Mouse (Mus musculus): Measurements from ENCODE around the gene Mosmo.

DNA sequence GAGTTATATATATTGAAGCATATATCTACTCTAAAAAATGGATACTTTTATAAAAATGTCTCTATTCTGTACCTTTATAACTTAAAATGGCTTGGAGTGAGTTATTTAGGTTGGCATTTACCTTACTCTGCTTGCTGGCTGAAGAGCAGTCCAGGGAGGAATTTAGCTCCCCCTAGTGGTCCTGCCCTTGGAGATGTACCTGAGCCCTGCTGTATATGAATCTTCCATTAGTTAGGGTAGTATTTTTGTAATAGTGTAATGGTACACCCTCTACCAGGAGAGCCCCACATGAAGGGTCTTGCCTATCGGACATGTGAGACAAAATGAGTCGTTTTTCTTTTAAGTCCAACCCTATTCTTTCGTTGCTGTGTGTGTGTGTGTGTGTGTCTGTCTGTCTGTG lies 50.2 kb downstream of the Mosmo start:
- TF ChIP-seq POLR2A (IDR thresholded peaks at IDR 0.05; ENCODE audit: insufficient read length, low read depth) (no peak), TCF12 (IDR thresholded peaks at IDR 0.05; ENCODE audit: insufficient read depth, poor library complexity, severe bottlenecking) (no peak), USF1 (IDR thresholded peaks at IDR 0.05; ENCODE audit: low read depth) (no peak), MAX (IDR thresholded peaks at IDR 0.05; ENCODE audit: low read depth) (no peak), E2F4 (IDR thresholded peaks at IDR 0.05; ENCODE audit: insufficient read depth) (no peak), MYOG (IDR thresholded peaks at IDR 0.05; ENCODE audit: control insufficient read depth in 1 of 3, insufficient read depth in 1 of 3, insufficient read length in 2 of 3, low read depth in 2 of 3) (no peak), TCF3 (IDR thresholded peaks at IDR 0.05; ENCODE audit: insufficient read length, low read depth) (no peak), CEBPB (IDR thresholded peaks at IDR 0.05; ENCODE audit: insufficient read depth, poor library complexity, severe bottlenecking) (no peak), SRF (IDR thresholded peaks at IDR 0.05; ENCODE audit: control insufficient read depth, insufficient read length, low read depth) (no peak), POLR2AphosphoS2 (IDR thresholded peaks at IDR 0.05; ENCODE audit: insufficient read length, low read depth) (no peak)
